Mouse (Mus musculus): ENCODE results near the gene Rcl1. TPM values are rescaled to one million over a fixed set of nuclear protein-coding genes. Genes with fewer than 3 reads are reported as not detected.

Rcl1 gene
- polyA plus RNA-seq, 1 experiment: 53.3 TPM

DNA sequence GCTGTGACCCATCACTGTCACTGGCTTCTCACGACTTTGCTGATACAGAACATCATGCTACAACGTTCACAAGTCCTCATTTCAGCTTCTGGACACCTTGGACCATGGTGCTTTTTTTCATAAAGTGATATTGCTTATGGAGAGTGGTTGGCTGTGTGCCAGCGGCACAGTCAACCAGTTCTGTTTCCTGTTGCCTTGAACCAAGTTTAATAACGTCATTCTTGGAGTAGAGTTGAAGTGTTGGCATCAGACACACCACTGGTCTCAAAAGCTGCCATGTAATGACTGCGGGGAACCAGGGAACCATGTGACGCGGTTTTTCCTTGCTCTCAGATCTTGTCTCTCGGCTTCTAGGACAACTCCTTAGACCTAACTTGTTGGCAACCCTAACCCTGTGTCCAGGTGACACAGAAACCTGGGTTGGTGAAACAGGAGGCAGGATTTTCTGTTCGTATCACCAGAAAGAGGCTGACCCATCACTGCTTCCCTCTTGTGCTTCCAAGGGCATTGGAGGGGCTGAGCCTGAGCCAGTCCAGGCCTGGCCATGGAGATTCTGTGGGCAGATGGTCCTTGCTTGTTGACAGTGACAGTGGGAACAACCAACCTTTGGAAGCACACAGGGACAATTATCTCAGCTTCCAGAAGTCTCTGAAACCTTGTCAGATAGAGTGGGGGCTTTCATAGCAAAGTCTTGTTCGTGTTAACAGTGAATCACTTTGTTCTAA, 37.5 kb downstream of the Rcl1 start:
- H3K9ac ChIP-seq (ENCODE audit: low read depth, poor library complexity, severe bottlenecking): no peak overlapping the region
- TF ChIP-seq POLR2A (IDR thresholded peaks at IDR 0.05; ENCODE audit: insufficient read depth, low read length) (no peak), CTCF (IDR thresholded peaks at IDR 0.05; ENCODE audit: low read depth, low read length) (no peak), EP300 (IDR thresholded peaks at IDR 0.05; ENCODE audit: insufficient read depth, low read depth, low read length) (no peak)
- H3K27ac ChIP-seq (ENCODE audit: insufficient read depth, low read length): no peak overlapping the region
- no peaks in the 10 kb centered on the region for H3K4me1 ChIP-seq (ENCODE audit: control insufficient read depth, insufficient read depth, low read length)
- H3K9me3 ChIP-seq (replicated peaks; ENCODE audit: control insufficient read depth, insufficient read depth, low read length, poor library complexity, severe bottlenecking): peaks cover 3% of the 10 kb centered on the region; the same call in 1 of the 2 replicates
- H3K4me3 ChIP-seq (ENCODE audit: low read depth, low read length): no peak overlapping the region
- peaks cover 22% of the 10 kb centered on the region for H3K36me3 ChIP-seq (ENCODE audit: control insufficient read depth, insufficient read depth, low read length, poor library complexity, severe bottlenecking)
- no peaks in the 10 kb centered on the region for H3K27me3 ChIP-seq (ENCODE audit: control insufficient read depth, insufficient read depth, low read length, poor library complexity, severe bottlenecking)

GRCm38 (mm10) chr19:29139699-29140456, 38.7 kb downstream of the Rcl1 start:
- no peak overlapping the region for H3K9ac ChIP-seq (ENCODE audit: low read depth, poor library complexity, severe bottlenecking)
- H3K27me3 ChIP-seq (ENCODE audit: control insufficient read depth, insufficient read depth, low read length, poor library complexity, severe bottlenecking): no peaks in the 10 kb centered on the region
- peaks cover 3% of the 10 kb centered on the region; the same call in 1 of the 2 replicates for H3K9me3 ChIP-seq (replicated peaks; ENCODE audit: control insufficient read depth, insufficient read depth, low read length, poor library complexity, severe bottlenecking)
- no peaks in the 10 kb centered on the region for H3K4me1 ChIP-seq (ENCODE audit: control insufficient read depth, insufficient read depth, low read length)
- no peak overlapping the region for H3K27ac ChIP-seq (ENCODE audit: insufficient read depth, low read length)
- H3K4me3 ChIP-seq (ENCODE audit: low read depth, low read length): no peak overlapping the region
- TF ChIP-seq POLR2A (IDR thresholded peaks at IDR 0.05; ENCODE audit: insufficient read depth, low read length) (no peak), EP300 (IDR thresholded peaks at IDR 0.05; ENCODE audit: insufficient read depth, low read depth, low read length) (no peak), CTCF (IDR thresholded peaks at IDR 0.05; ENCODE audit: low read depth, low read length) (no peak)
- H3K36me3 ChIP-seq (ENCODE audit: control insufficient read depth, insufficient read depth, low read length, poor library complexity, severe bottlenecking): peaks cover 26% of the 10 kb centered on the region

GRCm38 (mm10) chr19:29140933-29141332, 39.8 kb downstream of the Rcl1 start:
- H3K27ac ChIP-seq (ENCODE audit: insufficient read depth, low read length): no peak overlapping the region
- peaks cover 24% of the 10 kb centered on the region for H3K36me3 ChIP-seq (ENCODE audit: control insufficient read depth, insufficient read depth, low read length, poor library complexity, severe bottlenecking)
- H3K9ac ChIP-seq (ENCODE audit: low read depth, poor library complexity, severe bottlenecking): no peak overlapping the region
- H3K27me3 ChIP-seq (ENCODE audit: control insufficient read depth, insufficient read depth, low read length, poor library complexity, severe bottlenecking): no peaks in the 10 kb centered on the region
- no peaks in the 10 kb centered on the region for H3K4me1 ChIP-seq (ENCODE audit: control insufficient read depth, insufficient read depth, low read length)
- H3K9me3 ChIP-seq (replicated peaks; ENCODE audit: control insufficient read depth, insufficient read depth, low read length, poor library complexity, severe bottlenecking): peaks cover 3% of the 10 kb centered on the region; the same call in 1 of the 2 replicates
- TF ChIP-seq EP300 (IDR thresholded peaks at IDR 0.05; ENCODE audit: insufficient read depth, low read depth, low read length): no peak
- no peak for TF ChIP-seq CTCF (IDR thresholded peaks at IDR 0.05; ENCODE audit: low read depth, low read length)
- no peak for TF ChIP-seq POLR2A (IDR thresholded peaks at IDR 0.05; ENCODE audit: insufficient read depth, low read length)
- H3K4me3 ChIP-seq (ENCODE audit: low read depth, low read length): no peak overlapping the region

GRCm38 (mm10) chr19:29142307-29142706, 41.1 kb downstream of the Rcl1 start:
- Histone ChIP-seq H3K27me3 (ENCODE audit: control insufficient read depth, insufficient read depth, low read length, poor library complexity, severe bottlenecking) (no peaks in the 10 kb centered on the region), H3K27ac (ENCODE audit: insufficient read depth, low read length) (no peak overlapping the region), H3K4me3 (ENCODE audit: low read depth, low read length) (no peak overlapping the region), H3K4me1 (ENCODE audit: control insufficient read depth, insufficient read depth, low read length) (no peaks in the 10 kb centered on the region), H3K9ac (ENCODE audit: low read depth, poor library complexity, severe bottlenecking) (no peak overlapping the region), H3K9me3 (replicated peaks; ENCODE audit: control insufficient read depth, insufficient read depth, low read length, poor library complexity, severe bottlenecking) (peaks cover 3% of the 10 kb centered on the region; the same call in 1 of the 2 replicates), H3K36me3 (ENCODE audit: control insufficient read depth, insufficient read depth, low read length, poor library complexity, severe bottlenecking) (peaks cover 20% of the 10 kb centered on the region)
- TF ChIP-seq CTCF (IDR thresholded peaks at IDR 0.05; ENCODE audit: low read depth, low read length) (no peak), POLR2A (IDR thresholded peaks at IDR 0.05; ENCODE audit: insufficient read depth, low read length) (no peak), EP300 (IDR thresholded peaks at IDR 0.05; ENCODE audit: insufficient read depth, low read depth, low read length) (no peak)

GRCm38 (mm10) chr19:29145421-29145820, 44.2 kb downstream of the Rcl1 start:
- Histone ChIP-seq H3K9me3 (replicated peaks; ENCODE audit: control insufficient read depth, insufficient read depth, low read length, poor library complexity, severe bottlenecking) (peaks cover 3% of the 10 kb centered on the region; the same call in 1 of the 2 replicates), H3K36me3 (ENCODE audit: control insufficient read depth, insufficient read depth, low read length, poor library complexity, severe bottlenecking) (peaks cover 16% of the 10 kb centered on the region), H3K9ac (ENCODE audit: low read depth, poor library complexity, severe bottlenecking) (no peak overlapping the region), H3K27ac (ENCODE audit: insufficient read depth, low read length) (no peak overlapping the region), H3K27me3 (ENCODE audit: control insufficient read depth, insufficient read depth, low read length, poor library complexity, severe bottlenecking) (no peaks in the 10 kb centered on the region), H3K4me3 (ENCODE audit: low read depth, low read length) (no peak overlapping the region), H3K4me1 (ENCODE audit: control insufficient read depth, insufficient read depth, low read length) (no peaks in the 10 kb centered on the region)
- TF ChIP-seq POLR2A (IDR thresholded peaks at IDR 0.05; ENCODE audit: insufficient read depth, low read length) (no peak), EP300 (IDR thresholded peaks at IDR 0.05; ENCODE audit: insufficient read depth, low read depth, low read length) (no peak)

- no peak overlapping the region for H3K4me3 ChIP-seq (ENCODE audit: low read depth, low read length)
- TF ChIP-seq CTCF (IDR thresholded peaks at IDR 0.05; ENCODE audit: low read depth, low read length) (no peak), POLR2A (IDR thresholded peaks at IDR 0.05; ENCODE audit: insufficient read depth, low read length) (no peak), EP300 (IDR thresholded peaks at IDR 0.05; ENCODE audit: insufficient read depth, low read depth, low read length) (no peak)
- no peak overlapping the region for H3K9ac ChIP-seq (ENCODE audit: low read depth, poor library complexity, severe bottlenecking)
- no peak overlapping the region for H3K27ac ChIP-seq (ENCODE audit: insufficient read depth, low read length)
- no peaks in the 10 kb centered on the region for H3K27me3 ChIP-seq (ENCODE audit: control insufficient read depth, insufficient read depth, low read length, poor library complexity, severe bottlenecking)
- peaks cover 3% of the 10 kb centered on the region; the same call in 1 of the 2 replicates for H3K9me3 ChIP-seq (replicated peaks; ENCODE audit: control insufficient read depth, insufficient read depth, low read length, poor library complexity, severe bottlenecking)
- H3K36me3 ChIP-seq (ENCODE audit: control insufficient read depth, insufficient read depth, low read length, poor library complexity, severe bottlenecking): peaks cover 14% of the 10 kb centered on the region
- no peaks in the 10 kb centered on the region for H3K4me1 ChIP-seq (ENCODE audit: control insufficient read depth, insufficient read depth, low read length)
Measured at GRCm38 (mm10) chr19:29146820-29147219, 45.6 kb downstream of the Rcl1 start.

All from ES-Bruce4 (cell line).